Mouse (Mus musculus) WW6 (cell line): ENCODE results near the gene D430042O09Rik.

Experiments
- DNase-seq: peaks from one replicate; pipeline ENCODE4 v3.0.0-alpha.2; 2013; ENCODE audit warnings: low read depth, low spot score

D430042O09Rik gene

GRCm38 (mm10) chr7:125740521-125740920, 32.8 kb downstream of the D430042O09Rik start:
- DNase-seq, result no peak

- DNase-seq, result no peak
These were observed 33.6 kb downstream of the D430042O09Rik start for GRCm38 (mm10) chr7:125741271-125741703.

GRCm38 (mm10) chr7:125744774-125745173, 37.1 kb downstream of the D430042O09Rik start:
- DNase-seq, result no peak

GRCm38 (mm10) chr7:125746621-125747315, 39.1 kb downstream of the D430042O09Rik start:
- DNase-seq, result no peak

GRCm38 (mm10) chr7:125747316-125747690, 39.6 kb downstream of the D430042O09Rik start:
- no peak for DNase-seq

GRCm38 (mm10) chr7:125748186-125748585, 40.5 kb downstream of the D430042O09Rik start:
- no peak for DNase-seq

GRCm38 (mm10) chr7:125752699-125753325, 45.1 kb downstream of the D430042O09Rik start:
- DNase-seq, result no peak

GRCm38 (mm10) chr7:125753326-125753715, 45.6 kb downstream of the D430042O09Rik start:
- DNase-seq, result no peak

GRCm38 (mm10) chr7:125756806-125757205, 49.1 kb downstream of the D430042O09Rik start:
- DNase-seq, result no peak

GRCm38 (mm10) chr7:125757896-125758623, 50.4 kb downstream of the D430042O09Rik start:
- no peak for DNase-seq

- DNase-seq, result no peak
These were observed 54.6 kb downstream of the D430042O09Rik start for GRCm38 (mm10) chr7:125762289-125762688.

GRCm38 (mm10) chr7:125762883-125763830, 55.5 kb downstream of the D430042O09Rik start:
- no peak for DNase-seq

- no peak for DNase-seq
These were observed 56.7 kb downstream of the D430042O09Rik start for GRCm38 (mm10) chr7:125764373-125764772.

- no peak for DNase-seq
These were observed 59.5 kb downstream of the D430042O09Rik start for GRCm38 (mm10) chr7:125766976-125767831.

GRCm38 (mm10) chr7:125772961-125773571, 65.4 kb downstream of the D430042O09Rik start:
- no peak for DNase-seq

GRCm38 (mm10) chr7:125783206-125783605, 75.5 kb downstream of the D430042O09Rik start:
- DNase-seq, result no peak

- no peak for DNase-seq
These were observed 78.4 kb downstream of the D430042O09Rik start for GRCm38 (mm10) chr7:125786105-125786504.

GRCm38 (mm10) chr7:125787046-125787445, 79.4 kb downstream of the D430042O09Rik start:
- DNase-seq, result no peak

GRCm38 (mm10) chr7:125790039-125790438, 82.4 kb downstream of the D430042O09Rik start:
- no peak for DNase-seq

GRCm38 (mm10) chr7:125806571-125806970, 98.9 kb downstream of the D430042O09Rik start:
- no peak for DNase-seq
